Mouse (Mus musculus) stomach, embryonic 14.5 days (tissue): ENCODE data around the gene Gatm. TPM values are rescaled to one million over a fixed set of nuclear protein-coding genes. Genes with fewer than 3 reads are reported as not detected.

ENCODE experiments used
- ATAC-seq: fragments of 200-750 bp; cut with Nextera tagmentation; 2 replicates; pipeline ENCODE4 v1.8.0; 2017; ENCODE audit warnings: low read depth, moderate TSS enrichment; ENCODE audit not compliant: insufficient number of reproducible peaks, insufficient read depth, low FRiP score
- H3K27ac ChIP-seq: fragments of 300-500 bp; sonication (generic); 2 replicates; pipeline ENCODE4 v1.5.1; 2014; ENCODE audit warnings: mild to moderate bottlenecking, low read length, moderate library complexity, mixed read lengths
- H3K27me3 ChIP-seq: fragments of 300-500 bp; sonication (generic); 2 replicates; pipeline ENCODE4 v1.6.1; 2014; ENCODE audit warnings: low read length, control low read depth, mixed read lengths; ENCODE audit not compliant: control insufficient read depth, insufficient read depth
- H3K36me3 ChIP-seq: fragments of 300-500 bp; sonication (generic); 2 replicates; pipeline ENCODE4 v1.6.1; 2014; ENCODE audit warnings: mild to moderate bottlenecking, control low read depth, low read length, moderate library complexity, mixed read lengths; ENCODE audit not compliant: control insufficient read depth, insufficient read depth
- H3K4me1 ChIP-seq: fragments of 300-500 bp; sonication (generic); 2 replicates; pipeline ENCODE4 v1.6.1; 2014; ENCODE audit warnings: low read length, control low read depth, mixed read lengths; ENCODE audit not compliant: control insufficient read depth, insufficient read depth
- H3K4me2 ChIP-seq: fragments of 300-500 bp; sonication (generic); replicated peaks from 2 replicates; pipeline ENCODE4 v1.6.1; 2014; ENCODE audit warnings: low read depth, low read length, control low read depth
- H3K4me3 ChIP-seq: fragments of 300-500 bp; sonication (generic); 2 replicates; pipeline ENCODE4 v1.5.1; 2014; ENCODE audit warnings: low read depth, low read length, control low read depth
- H3K9ac ChIP-seq: fragments of 300-500 bp; sonication (generic); replicated peaks from 2 replicates; pipeline ENCODE4 v1.6.1; 2014; ENCODE audit warnings: low read depth, mild to moderate bottlenecking, control low read depth, low read length, moderate library complexity, mixed read lengths
- H3K9me3 ChIP-seq: fragments of 300-500 bp; sonication (generic); 2 replicates; pipeline ENCODE4 v1.6.1; 2016; ENCODE audit warnings: low read depth, low read length, control low read depth; ENCODE audit not compliant: control insufficient read depth
- whole genome bisulfite sequencing: fragments of 180-500 bp; shearing (Covaris S2); extraction: QIAGEN DNeasy Blood & Tissue Kit; methylation state at CpG from one replicate; pipeline ENCODE4 v1.1.7; 2014; 5-methylcytosine and 5-hydroxymethylcytosine counted together
- polyA plus RNA-seq: library from polyadenylated mRNA; unstranded; fragments of >200 nt; fragmentation: Nextera tagmentation; extraction: Ambion mirVana; gene quantifications from 2 replicates; pipeline ENCODE4 v1.2.1, GENCODE M21; 2014

Gatm gene
- polyA plus RNA-seq, 1 experiment from 2014 or later = 11.2 TPM

DNA sequence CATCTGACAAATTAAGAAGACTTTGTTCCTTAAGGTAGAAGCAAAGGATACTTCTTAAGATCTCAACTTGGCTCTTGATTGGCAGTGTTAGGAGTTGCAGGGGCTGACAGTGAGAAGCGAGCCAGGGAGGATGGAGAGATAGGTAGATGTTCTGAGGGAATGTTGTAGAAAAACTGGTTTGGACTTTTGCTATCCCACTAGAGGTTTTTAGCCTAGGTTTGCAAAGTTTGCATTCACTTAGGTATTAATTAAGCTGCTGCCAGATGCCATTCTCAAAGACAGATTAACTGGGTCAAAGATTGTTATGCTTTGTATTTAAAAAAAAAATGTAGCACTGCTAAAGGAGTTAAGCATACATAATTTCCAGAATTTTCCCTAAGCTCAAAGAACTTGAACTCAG is 33.8 kb downstream of the Gatm start:
- Histone ChIP-seq H3K36me3 (no peaks in the 10 kb centered on the region), H3K4me1 (0 out of 2 replicates have a peak, but pooled peaks cover 8% of the 10 kb centered on the region), H3K4me3 (no peak overlapping the region), H3K27ac (no peak overlapping the region), H3K4me2 (no peak overlapping the region), H3K27me3 (no peaks in the 10 kb centered on the region), H3K9ac (no peak overlapping the region), H3K9me3 (no peaks in the 10 kb centered on the region)
- 76% methylated on average over 1 of the region's 1 CpGs for WGBS
- ATAC-seq = no peak

DNA sequence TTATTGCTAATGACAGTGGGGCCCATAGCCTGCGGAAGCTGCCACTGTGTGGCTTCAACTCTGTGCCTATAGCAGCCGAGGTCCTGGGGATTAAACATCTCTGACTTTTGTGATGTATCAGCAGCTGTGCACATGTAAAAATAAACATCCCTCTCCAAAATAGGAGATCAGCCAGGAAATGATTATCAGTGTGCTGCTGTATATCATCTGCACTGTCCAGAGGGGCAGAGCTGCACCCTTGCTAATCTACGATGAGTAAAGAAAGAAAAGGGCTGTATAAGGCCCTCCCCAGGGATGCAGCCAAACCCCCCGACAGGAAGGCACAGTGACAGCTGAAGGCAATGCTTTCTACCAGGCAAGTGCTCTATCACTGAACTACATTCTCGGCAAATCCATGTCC is 34.8 kb downstream of the Gatm start:
- WGBS = 24% methylated on average over 5 of the region's 5 CpGs
- H3K36me3 ChIP-seq = no peaks in the 10 kb centered on the region
- no peak overlapping the region for H3K4me2 ChIP-seq
- no peak overlapping the region for H3K4me3 ChIP-seq
- H3K9me3 ChIP-seq = no peaks in the 10 kb centered on the region
- no peak overlapping the region for H3K9ac ChIP-seq
- H3K4me1 ChIP-seq = 0 out of 2 replicates have a peak, but pooled peaks cover 8% of the 10 kb centered on the region
- no peak overlapping the region for H3K27ac ChIP-seq
- H3K27me3 ChIP-seq = no peaks in the 10 kb centered on the region
- ATAC-seq = no peak

DNA sequence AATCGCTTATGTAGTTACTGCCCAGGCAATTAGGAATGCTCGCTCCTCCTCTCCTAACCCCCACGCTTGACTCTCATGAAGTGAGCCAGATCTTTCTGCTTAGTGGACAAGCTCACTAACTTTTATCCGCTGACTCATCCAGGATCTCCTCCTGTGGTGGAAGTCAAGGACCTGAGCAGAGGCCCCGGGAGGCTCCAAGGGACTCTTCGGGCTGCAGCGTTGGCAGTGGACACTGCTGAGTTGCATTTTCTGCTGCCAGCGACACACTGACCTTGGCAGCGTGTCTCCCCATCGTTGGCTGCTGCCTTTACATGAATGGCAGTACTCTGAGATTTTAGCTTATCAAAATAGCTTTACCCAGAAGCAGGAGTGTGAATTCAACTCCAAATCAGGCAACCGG is 35.6 kb downstream of the Gatm start:
- Histone ChIP-seq H3K4me2 (no peak overlapping the region), H3K36me3 (no peaks in the 10 kb centered on the region), H3K27me3 (no peaks in the 10 kb centered on the region), H3K27ac (no peak overlapping the region), H3K9me3 (no peaks in the 10 kb centered on the region), H3K4me1 (0 out of 2 replicates have a peak, but pooled peaks cover 6% of the 10 kb centered on the region), H3K9ac (no peak overlapping the region), H3K4me3 (no peak overlapping the region)
- ATAC-seq = no peak
- 73% methylated on average over 11 of the region's 11 CpGs for WGBS

DNA sequence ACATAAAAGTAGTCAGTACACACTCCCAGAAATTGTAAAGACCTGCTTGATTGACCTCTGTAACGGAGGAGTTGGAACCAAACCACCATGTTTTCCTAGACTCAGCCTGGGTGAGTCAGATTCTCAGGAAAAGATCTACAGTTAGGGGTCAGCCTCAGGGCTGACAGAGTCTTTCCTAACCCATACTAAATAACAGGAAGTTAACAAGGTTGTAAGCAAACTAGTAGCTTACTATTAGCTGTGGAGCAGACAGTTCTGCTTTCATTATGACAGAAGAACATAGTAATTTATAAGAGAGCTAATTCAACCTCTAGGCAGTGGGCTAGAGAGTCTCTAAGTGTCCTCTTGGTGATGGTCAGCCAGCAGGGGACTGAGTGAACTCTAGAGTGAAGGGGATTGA is 38.7 kb downstream of the Gatm start:
- Histone ChIP-seq H3K27ac (no peak overlapping the region), H3K4me1 (0 out of 2 replicates have a peak, but pooled peaks cover 6% of the 10 kb centered on the region), H3K9ac (no peak overlapping the region), H3K9me3 (no peaks in the 10 kb centered on the region), H3K4me2 (no peak overlapping the region), H3K27me3 (no peaks in the 10 kb centered on the region), H3K36me3 (no peaks in the 10 kb centered on the region), H3K4me3 (no peak overlapping the region)
- WGBS = 54% methylated on average over 1 of the region's 1 CpGs
- ATAC-seq = no peak

DNA sequence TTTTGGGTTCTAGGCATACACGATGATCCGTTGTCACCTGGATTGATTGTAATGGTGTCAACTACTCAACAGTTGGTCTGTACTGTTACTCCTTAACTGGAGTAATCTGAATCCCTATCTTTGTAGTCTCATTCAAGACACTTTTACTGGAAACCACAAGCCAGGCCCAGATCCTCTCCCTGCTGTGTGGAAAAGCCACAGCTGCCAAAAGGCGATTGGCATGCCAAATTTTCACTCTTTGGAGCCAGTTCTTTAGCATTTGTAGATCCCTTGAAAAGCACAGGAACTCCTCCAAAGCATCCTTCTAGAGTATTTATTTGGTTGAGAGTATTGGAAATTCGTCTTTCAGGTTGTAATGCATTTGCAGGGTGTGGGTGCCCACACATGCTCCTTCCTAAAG is 39.8 kb downstream of the Gatm start:
- H3K4me2 ChIP-seq = no peak overlapping the region
- 81% methylated on average over 4 of the region's 4 CpGs for WGBS
- no peak overlapping the region for H3K9ac ChIP-seq
- H3K4me1 ChIP-seq = 0 out of 2 replicates have a peak, but pooled peaks cover 4% of the 10 kb centered on the region
- ATAC-seq = no peak
- H3K27me3 ChIP-seq = no peaks in the 10 kb centered on the region
- no peaks in the 10 kb centered on the region for H3K36me3 ChIP-seq
- H3K9me3 ChIP-seq = no peaks in the 10 kb centered on the region
- H3K4me3 ChIP-seq = no peak overlapping the region
- no peak overlapping the region for H3K27ac ChIP-seq

DNA sequence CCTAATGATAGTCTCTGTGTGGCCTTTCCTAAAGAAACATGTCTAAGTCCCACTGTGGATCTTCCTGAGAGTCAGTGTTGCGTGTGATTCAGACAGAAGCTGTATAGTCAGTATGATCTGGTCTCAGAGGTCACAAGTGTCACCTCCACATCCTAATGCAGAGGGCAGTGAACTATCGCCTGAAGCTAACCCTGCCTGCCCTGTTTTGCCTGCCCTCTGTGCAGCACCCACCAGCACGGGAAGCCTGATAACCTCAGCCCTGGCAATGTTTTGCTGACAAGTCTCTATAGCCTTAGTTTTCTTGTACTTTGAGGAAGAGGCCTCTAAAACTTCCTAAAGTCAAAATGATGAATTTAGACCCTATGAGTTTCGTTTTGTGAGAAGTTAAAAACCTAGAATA is 40.7 kb downstream of the Gatm start:
- no peak for ATAC-seq
- no peaks in the 10 kb centered on the region for H3K9me3 ChIP-seq
- H3K36me3 ChIP-seq = no peaks in the 10 kb centered on the region
- H3K4me2 ChIP-seq = no peak overlapping the region
- 70% methylated on average over 4 of the region's 4 CpGs for WGBS
- no peaks in the 10 kb centered on the region for H3K27me3 ChIP-seq
- no peak overlapping the region for H3K4me3 ChIP-seq
- 0 out of 2 replicates have a peak, but pooled peaks cover under 1% of the 10 kb centered on the region for H3K4me1 ChIP-seq
- no peak overlapping the region for H3K9ac ChIP-seq
- H3K27ac ChIP-seq = no peak overlapping the region

DNA sequence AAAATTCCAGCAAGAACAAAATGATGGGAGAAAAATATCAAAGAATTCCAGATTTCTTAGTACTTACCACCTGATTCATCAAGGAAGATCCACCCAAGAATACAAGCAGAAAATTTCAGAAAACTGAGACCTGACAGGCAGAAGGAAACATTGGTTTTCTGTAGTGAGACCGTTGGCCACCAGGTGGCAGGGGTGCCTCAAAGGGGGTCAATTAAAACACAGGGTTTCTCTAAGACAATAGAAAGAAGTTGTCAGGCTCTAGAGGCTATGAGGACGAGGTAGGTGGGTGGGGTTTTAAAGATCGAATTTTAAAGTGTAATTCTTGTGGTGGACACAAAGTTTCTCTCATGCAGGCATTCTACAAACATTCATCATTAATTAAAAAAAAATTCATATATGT is 41.7 kb downstream of the Gatm start:
- ATAC-seq = no peak
- Histone ChIP-seq H3K9ac (no peak overlapping the region), H3K27ac (no peak overlapping the region), H3K9me3 (no peaks in the 10 kb centered on the region), H3K4me3 (no peak overlapping the region), H3K4me1 (no peaks in the 10 kb centered on the region), H3K36me3 (no peaks in the 10 kb centered on the region), H3K27me3 (no peaks in the 10 kb centered on the region), H3K4me2 (no peak overlapping the region)
- 18% methylated on average over 3 of the region's 3 CpGs for WGBS

DNA sequence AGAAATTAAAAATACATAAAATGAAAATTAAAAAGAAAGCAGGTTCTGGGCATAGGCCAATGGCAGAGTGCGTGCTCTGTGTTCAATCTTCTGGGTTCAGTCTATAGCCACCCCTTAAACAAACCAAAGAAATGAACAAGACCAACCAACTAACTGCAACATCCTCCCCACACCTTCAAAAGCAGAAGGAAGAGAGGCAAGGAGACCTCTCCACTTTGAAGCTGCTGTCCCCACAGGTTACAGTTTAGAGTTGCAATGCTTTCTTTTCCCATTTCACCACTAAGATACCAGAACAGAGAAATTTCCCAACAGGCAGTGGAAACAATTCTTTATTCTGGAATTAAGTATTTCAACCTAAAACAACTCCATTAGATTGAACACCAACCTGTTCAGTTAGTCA is 48.9 kb downstream of the Gatm start:
- H3K4me2 ChIP-seq = no peak overlapping the region
- H3K27ac ChIP-seq = no peak overlapping the region
- H3K9me3 ChIP-seq = no peaks in the 10 kb centered on the region
- no peaks in the 10 kb centered on the region for H3K27me3 ChIP-seq
- ATAC-seq = no peak
- no peak overlapping the region for H3K4me3 ChIP-seq
- no peaks in the 10 kb centered on the region for H3K36me3 ChIP-seq
- WGBS = 90% methylated on average over 1 of the region's 1 CpGs
- H3K9ac ChIP-seq = no peak overlapping the region
- no peaks in the 10 kb centered on the region for H3K4me1 ChIP-seq

DNA sequence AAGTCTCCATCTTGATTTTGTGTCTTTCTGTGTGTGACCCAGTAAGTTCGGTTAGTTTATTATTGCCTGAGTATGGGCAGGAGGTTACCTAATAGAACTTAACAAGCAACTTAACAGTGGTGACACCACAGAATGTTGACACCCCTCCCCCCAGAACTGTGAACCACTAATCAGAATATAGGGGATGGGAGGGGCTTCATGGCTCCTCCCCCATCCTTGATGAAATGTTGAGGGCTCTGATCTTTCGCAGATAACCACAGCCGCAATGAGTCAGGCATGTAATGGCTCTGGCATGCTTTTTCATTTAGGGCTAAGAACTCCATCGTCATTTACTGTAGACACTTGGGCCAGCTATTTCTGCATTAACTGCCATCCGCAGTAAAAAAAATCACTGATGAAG is 49.9 kb downstream of the Gatm start:
- H3K4me1 ChIP-seq = no peaks in the 10 kb centered on the region
- H3K4me3 ChIP-seq = no peak overlapping the region
- H3K9ac ChIP-seq = no peak overlapping the region
- H3K27me3 ChIP-seq = no peaks in the 10 kb centered on the region
- no peaks in the 10 kb centered on the region for H3K36me3 ChIP-seq
- WGBS = 94% methylated on average over 5 of the region's 5 CpGs
- no peak overlapping the region for H3K27ac ChIP-seq
- no peak for ATAC-seq
- no peaks in the 10 kb centered on the region for H3K9me3 ChIP-seq
- no peak overlapping the region for H3K4me2 ChIP-seq
